Mouse (Mus musculus): ENCODE data around the gene Gm18596. TPM values are rescaled to one million over a fixed set of nuclear protein-coding genes. Genes with fewer than 3 reads are reported as not detected.

Gene Gm18596
- not detected for polyA plus RNA-seq (2017; shearing (Covaris generic))

DNA sequence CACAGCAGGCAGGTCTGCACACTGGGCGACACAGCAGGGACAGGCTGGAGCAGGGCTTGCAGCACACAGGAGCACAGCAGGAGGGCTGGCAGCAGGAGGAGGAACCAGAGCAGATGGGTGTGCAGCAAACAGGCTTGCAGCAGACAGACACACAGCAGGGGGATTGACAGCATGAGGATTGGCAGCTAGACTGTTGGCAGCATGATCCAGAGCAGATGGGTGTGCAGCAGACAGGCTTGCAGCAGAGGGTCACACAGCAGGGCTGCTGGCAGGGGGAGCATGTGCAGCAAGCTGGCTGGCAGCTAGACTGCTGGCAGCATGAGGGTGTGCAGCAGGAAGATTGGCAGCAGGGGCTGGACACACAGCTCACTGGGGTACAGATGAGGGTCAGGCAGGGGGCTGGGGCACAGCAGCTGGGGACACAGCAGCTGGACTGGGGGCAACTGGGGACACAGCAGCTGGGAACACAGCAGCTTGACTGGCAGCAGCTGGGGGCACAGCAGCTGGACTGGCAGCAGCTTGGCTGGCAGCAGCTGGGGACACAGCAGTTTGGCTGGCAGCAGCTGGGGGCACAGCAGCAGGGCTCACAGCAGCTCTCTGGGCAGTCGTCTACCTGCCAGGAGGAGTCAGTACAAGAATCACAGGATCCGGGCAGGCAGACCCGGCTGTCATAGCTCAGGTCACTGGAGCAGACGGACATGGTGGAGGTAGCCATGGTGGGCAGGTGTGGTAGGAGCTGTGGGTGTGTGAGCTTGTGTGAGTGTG, at the start of gene Gm18596:
Gene Gm18596, minus strand, starts transcription at position 715 of the 765 bp plus-strand sequence.

DNA sequence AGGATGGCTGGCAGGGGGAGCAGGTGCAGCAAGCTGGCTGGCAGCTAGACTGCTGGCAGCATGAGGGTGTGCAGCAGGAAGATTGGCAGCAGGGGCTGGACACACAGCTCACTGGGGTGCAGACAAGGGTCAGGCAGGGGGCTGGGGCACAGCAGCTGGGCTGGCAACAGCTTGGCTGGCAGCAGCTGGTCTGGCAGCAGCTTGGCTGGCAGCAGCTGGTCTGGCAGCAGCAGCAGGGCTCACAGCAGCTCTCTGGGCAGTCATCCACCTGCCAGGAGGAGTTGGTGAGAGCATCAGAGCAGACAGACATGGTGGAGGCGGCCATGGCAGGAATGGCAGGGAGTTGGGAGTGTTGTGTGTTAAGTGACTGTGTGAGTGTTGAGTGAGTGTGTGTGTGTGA, 45.4 kb upstream of the Gm18596 start, which contains the start of gene Gm7137:
Gene Gm7137, minus strand, starts transcription at position 325 of the 400 bp plus-strand sequence.

DNA sequence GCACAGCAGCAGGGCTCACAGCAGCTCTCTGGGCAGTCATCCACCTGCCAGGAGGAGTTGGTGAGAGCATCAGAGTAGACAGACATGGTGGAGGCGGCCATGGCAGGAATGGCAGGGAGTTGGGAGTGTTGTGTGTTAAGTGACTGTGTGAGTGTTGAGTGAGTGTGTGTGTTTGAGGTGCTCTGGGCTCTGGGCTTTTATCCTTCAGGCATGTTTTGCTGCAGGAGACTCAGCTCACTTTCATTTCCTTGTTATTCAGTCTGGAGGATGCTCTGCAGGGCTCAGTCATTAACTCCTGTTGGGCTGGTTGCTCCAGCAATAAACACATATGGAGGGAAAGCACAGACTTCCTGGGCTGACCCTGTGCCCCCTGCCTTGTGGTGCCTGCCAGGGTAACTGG, 40.0 kb upstream of the Gm18596 start, which contains the start of gene Gm3250:
Gene Gm3250, minus strand, starts transcription at position 101 of the 400 bp plus-strand sequence.

DNA sequence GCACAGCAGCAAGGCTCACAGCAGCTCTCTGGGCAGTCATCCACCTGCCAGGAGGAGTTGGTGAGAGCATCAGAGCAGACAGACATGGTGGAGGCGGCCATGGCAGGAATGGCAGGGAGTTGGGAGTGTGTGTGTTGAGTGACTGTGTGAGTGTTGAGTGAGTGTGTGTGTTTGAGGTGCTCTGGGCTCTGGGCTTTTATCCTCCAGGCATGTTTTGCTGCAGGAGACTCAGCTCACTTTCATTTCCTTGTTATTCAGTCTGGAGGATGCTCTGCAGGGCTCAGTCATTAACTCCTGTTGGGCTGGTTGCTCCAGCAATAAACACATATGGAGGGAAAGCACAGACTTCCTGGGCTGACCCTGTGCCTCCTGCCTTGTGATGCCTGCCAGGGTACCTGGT, 34.4 kb upstream of the Gm18596 start, which contains the start of gene Gm7138:
Gene Gm7138, minus strand, starts transcription at position 101 of the 400 bp plus-strand sequence.

DNA sequence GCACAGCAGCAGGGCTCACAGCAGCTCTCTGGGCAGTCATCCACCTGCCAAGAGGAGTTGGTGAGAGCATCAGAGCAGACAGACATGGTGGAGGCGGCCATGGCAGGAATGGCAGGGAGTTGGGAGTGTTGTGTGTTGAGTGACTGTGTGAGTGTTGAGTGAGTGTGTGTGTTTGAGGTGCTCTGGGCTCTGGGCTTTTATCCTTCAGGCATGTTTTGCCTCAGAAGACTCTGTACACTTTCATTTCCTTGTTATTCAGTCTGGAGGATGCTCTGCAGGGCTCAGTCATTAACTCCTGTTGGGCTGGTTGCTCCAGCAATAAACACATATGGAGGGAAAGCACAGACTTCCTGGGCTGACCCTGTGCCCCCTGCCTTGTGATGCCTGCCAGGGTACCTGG, 28.8 kb upstream of the Gm18596 start, which contains the start of gene Gm3238:
Gene Gm3238, minus strand, starts transcription at position 101 of the 400 bp plus-strand sequence.

DNA sequence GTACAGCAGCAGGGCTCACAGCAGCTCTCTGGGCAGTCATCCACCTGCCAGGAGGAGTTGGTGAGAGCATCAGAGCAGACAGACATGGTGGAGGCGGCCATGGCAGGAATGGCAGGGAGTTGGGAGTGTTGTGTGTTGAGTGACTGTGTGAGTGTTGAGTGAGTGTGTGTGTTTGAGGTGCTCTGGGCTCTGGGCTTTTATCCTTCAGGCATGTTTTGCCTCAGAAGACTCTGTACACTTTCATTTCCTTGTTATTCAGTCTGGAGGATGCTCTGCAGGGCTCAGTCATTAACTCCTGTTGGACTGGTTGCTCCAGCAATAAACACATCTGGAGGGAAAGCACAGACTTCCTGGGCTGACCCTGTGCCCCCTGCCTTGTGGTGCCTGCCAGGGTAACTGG, 17.1 kb upstream of the Gm18596 start, which contains the start of gene Gm3233:
Gene Gm3233, minus strand, starts transcription at position 101 of the 400 bp plus-strand sequence.

DNA sequence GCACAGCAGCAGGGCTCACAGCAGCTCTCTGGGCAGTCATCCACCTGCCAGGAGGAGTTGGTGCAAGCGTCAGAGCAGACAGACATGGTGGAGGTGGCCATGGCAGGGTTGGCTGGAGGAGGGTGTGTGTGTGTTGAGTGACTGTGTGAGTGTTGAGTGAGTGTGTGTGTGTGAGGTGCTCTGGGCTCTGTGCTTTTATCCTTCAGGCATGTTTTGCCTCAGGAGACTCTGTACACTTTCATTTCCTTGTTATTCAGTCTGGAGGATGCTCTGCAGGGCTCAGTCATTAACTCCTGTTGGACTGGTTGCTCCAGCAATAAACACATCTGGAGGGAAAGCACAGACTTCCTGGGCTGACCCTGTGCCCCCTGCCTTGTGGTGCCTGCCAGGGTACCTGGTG, 8.8 kb upstream of the Gm18596 start, which contains the start of gene Gm9736:
Gene Gm9736, minus strand, starts transcription at position 101 of the 400 bp plus-strand sequence.

DNA sequence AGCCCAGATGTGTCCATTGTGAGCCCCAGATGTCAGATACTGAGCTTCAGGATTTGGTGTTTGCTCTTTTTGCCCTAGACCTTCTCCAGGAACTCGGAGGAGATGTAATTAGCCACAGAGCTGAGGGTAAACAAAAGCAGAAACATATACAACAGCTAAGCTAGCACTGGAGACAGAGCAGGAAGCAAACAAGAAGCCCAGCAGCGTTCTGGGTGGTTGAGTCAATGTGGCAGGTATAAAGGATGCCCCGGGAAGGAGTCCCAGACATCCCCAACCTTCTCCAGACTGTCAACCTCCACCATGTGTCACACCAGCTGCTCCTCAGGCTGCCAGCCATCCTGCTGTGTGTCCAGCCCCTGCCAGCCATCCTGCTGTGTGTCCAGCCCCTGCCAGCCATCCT, 16.3 kb downstream of the Gm18596 start, which contains the start of gene Gm10100:
Gene Gm10100, plus strand, starts transcription at position 301 of the 400 bp plus-strand sequence.

DNA sequence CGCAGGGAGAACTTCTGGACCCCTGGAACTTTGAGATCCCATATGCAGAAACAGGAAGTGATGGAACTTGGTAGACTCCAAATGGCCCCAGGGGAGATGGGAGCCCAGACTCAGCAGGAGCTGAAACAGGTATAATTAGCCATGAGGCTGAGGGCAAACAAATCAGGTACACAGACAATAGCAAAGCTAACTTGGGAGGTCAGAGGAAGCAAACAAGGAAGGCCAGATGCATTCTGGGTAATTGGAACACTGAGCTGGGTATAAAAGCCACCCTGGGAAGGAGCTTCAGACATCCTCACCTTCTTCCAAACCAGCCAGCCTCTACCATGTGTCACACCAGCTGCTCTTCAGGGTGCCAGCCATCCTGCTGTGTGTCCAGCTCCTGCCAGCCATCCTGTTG, 22.1 kb downstream of the Gm18596 start, which contains the start of gene Krtap12-1:
Gene Krtap12-1, plus strand, starts transcription at position 301 of the 400 bp plus-strand sequence.

DNA sequence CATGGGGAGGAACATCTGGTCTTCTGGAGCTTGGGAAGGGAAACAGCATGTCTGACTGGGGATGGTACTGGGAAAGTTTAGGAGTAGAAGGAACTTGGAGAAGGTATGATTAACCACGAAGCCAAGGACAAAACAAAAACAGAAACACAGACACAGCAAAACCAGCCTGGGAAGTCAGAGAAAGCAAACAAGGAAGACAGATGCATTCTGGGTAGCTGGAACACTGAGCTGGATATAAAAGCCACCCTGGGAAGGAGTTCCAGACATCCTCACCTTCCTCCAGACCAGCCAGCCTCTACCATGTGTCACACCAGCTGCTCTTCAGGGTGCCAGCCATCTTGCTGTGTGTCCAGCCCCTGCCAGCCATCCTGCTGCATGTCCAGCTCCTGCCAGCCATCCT, 26.9 kb downstream of the Gm18596 start, which contains the start of gene Gm10142:
Gene Gm10142, plus strand, starts transcription at position 301 of the 400 bp plus-strand sequence.

DNA sequence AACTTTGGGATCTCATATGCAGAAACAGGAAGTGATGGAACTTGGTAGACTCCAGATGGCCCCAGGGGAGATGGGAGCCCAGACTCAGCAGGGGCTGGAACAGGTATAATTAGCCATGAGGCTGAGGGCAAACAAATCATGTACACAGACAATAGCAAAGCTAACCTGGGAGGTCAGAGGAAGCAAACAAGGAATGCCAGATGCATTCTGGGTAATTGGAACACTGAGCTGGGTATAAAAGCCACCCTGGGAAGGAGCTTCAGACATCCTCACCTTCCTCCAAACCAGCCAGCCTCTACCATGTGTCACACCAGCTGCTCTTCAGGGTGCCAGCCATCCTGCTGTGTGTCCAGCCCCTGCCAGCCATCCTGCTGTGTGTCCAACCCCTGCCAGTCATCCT, 31.3 kb downstream of the Gm18596 start, which contains the start of gene Gm10024:
Gene Gm10024, plus strand, starts transcription at position 301 of the 400 bp plus-strand sequence.

DNA sequence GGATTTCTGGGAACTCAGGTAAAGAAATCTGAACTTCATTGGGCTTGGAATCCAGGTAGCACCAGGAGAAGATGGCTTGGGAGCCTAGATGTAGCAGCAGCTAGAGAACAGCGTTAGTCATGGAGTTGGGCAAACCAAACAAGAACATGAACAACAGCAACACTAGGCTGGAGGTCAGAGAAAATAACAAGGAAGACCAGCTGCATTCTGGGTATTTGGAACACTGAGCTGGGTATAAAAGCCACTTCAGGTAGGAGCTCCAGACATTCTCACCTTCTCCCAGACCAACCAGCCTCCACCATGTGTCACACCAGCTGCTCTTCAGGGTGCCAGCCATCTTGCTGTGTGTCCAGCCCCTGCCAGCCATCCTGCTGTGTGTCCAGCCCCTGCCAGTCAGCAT, 36.1 kb downstream of the Gm18596 start, which contains the start of gene Gm10272:
Gene Gm10272, plus strand, starts transcription at position 301 of the 400 bp plus-strand sequence.

DNA sequence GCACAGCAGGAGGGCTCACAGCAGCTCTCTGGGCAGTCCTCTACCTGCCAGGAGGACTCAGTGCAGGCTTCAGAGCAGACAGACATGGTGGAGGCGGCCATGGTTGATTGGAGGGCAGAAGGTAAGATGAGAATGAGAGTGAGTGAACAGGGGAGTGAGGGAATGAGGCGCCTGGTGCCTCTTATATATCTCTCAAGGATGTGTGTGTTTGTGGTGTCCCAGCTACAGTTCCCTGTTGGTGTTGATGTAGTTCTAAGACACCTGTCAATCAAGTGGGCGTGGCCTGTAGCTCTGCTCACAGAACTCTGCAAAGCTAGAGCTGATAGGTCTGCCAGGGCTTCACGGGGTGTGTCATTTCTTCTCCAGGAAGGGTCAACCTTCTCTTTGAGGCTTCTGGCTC, 45.3 kb downstream of the Gm18596 start, which contains the start of gene Gm9508:
Gene Gm9508, minus strand, starts transcription at position 101 of the 400 bp plus-strand sequence.

Other genes starting within 250 kb of the Gm18596 start
- 44.5 TPM for gene Fam207a, start 226.9 kb downstream of the Gm18596 start, polyA plus RNA-seq (2017; shearing (Covaris generic))
- 545 TPM for gene Itgb2, start 212.4 kb downstream of the Gm18596 start, polyA plus RNA-seq (2017; shearing (Covaris generic))
- gene Pttg1ip, start 160.9 kb downstream of the Gm18596 start, polyA plus RNA-seq (2017; shearing (Covaris generic)): 101 TPM
- 109 TPM for gene Sumo3, start 136.5 kb downstream of the Gm18596 start, polyA plus RNA-seq (2017; shearing (Covaris generic))
- gene Gm49325, start 136.4 kb downstream of the Gm18596 start, polyA plus RNA-seq (2017; shearing (Covaris generic)): not detected
- 48.5 TPM for gene Ube2g2, start 120.4 kb downstream of the Gm18596 start, polyA plus RNA-seq (2017; shearing (Covaris generic))
- gene Tspear, start 56.1 kb downstream of the Gm18596 start, polyA plus RNA-seq (2017; shearing (Covaris generic)): 0.26 TPM
- gene Gm19402, start 51.9 kb downstream of the Gm18596 start, polyA plus RNA-seq (2017; shearing (Covaris generic)): not detected
- not detected for gene Gm9508, start 45.4 kb downstream of the Gm18596 start, polyA plus RNA-seq (2017; shearing (Covaris generic))
- not detected for gene Gm10272, start 36.0 kb downstream of the Gm18596 start, polyA plus RNA-seq (2017; shearing (Covaris generic))
- gene Gm10024, start 31.2 kb downstream of the Gm18596 start, polyA plus RNA-seq (2017; shearing (Covaris generic)): not detected
- not detected for gene Gm10142, start 26.8 kb downstream of the Gm18596 start, polyA plus RNA-seq (2017; shearing (Covaris generic))
- not detected for gene Krtap12-1, start 22.0 kb downstream of the Gm18596 start, polyA plus RNA-seq (2017; shearing (Covaris generic))
- gene Gm10100, start 16.2 kb downstream of the Gm18596 start, polyA plus RNA-seq (2017; shearing (Covaris generic)): not detected
- gene Gm9736, start 8.7 kb upstream of the Gm18596 start, polyA plus RNA-seq (2017; shearing (Covaris generic)): not detected
- not detected for gene Gm3233, start 17.0 kb upstream of the Gm18596 start, polyA plus RNA-seq (2017; shearing (Covaris generic))
- not detected for gene Gm3238, start 28.7 kb upstream of the Gm18596 start, polyA plus RNA-seq (2017; shearing (Covaris generic))
- not detected for gene Gm7138, start 34.3 kb upstream of the Gm18596 start, polyA plus RNA-seq (2017; shearing (Covaris generic))
- not detected for gene Gm3250, start 39.9 kb upstream of the Gm18596 start, polyA plus RNA-seq (2017; shearing (Covaris generic))
- not detected for gene Gm7137, start 45.6 kb upstream of the Gm18596 start, polyA plus RNA-seq (2017; shearing (Covaris generic))
- gene Gm9639, start 52.4 kb upstream of the Gm18596 start, polyA plus RNA-seq (2017; shearing (Covaris generic)): not detected
- gene Gm19668, start 56.5 kb upstream of the Gm18596 start, polyA plus RNA-seq (2017; shearing (Covaris generic)): not detected
- not detected for gene Gm9507, start 69.2 kb upstream of the Gm18596 start, polyA plus RNA-seq (2017; shearing (Covaris generic))
- gene Gm2696, start 72.0 kb upstream of the Gm18596 start, polyA plus RNA-seq (2017; shearing (Covaris generic)): not detected
- gene Krtap10-4, start 84.5 kb upstream of the Gm18596 start, polyA plus RNA-seq (2017; shearing (Covaris generic)): not detected
- not detected for gene Krtap10-10, start 93.3 kb upstream of the Gm18596 start, polyA plus RNA-seq (2017; shearing (Covaris generic))
- not detected for gene Gm36176, start 104.2 kb upstream of the Gm18596 start, polyA plus RNA-seq (2017; shearing (Covaris generic))
- gene Gm10318, start 110.2 kb upstream of the Gm18596 start, polyA plus RNA-seq (2017; shearing (Covaris generic)): not detected
- not detected for gene Gm3285, start 119.3 kb upstream of the Gm18596 start, polyA plus RNA-seq (2017; shearing (Covaris generic))
- gene Lrrc3, start 159.9 kb upstream of the Gm18596 start, polyA plus RNA-seq (2017; shearing (Covaris generic)): 0.11 TPM
- 0.49 TPM for gene Trpm2, start 227.9 kb upstream of the Gm18596 start, polyA plus RNA-seq (2017; shearing (Covaris generic))
- gene 1810043G02Rik, start 235.9 kb upstream of the Gm18596 start, polyA plus RNA-seq (2017; shearing (Covaris generic)): 8.2 TPM

Measured in CD4-positive, CD25-positive, alpha-beta regulatory T cell (primary cell).